Mouse (Mus musculus) granulocyte monocyte progenitor cell, adult 5-6 weeks (primary cell): ENCODE results near the gene Tmem108. TPM values are rescaled to one million over a fixed set of nuclear protein-coding genes. Genes with fewer than 3 reads are reported as not detected.

Source experiments
- ATAC-seq: replicated peaks from 2 replicates; pipeline ENCODE4 v1.8.0; 2016; ENCODE audit warnings: mild to moderate bottlenecking, moderate TSS enrichment, inconsistent platforms; ENCODE audit not compliant: poor library complexity, severe bottlenecking
- total RNA-seq, 2 experiments: library from RNA; stranded (forward) in 1 of 2; stranded (reverse) in 1 of 2; fragments of 200-712, 200-1000 nt in 1 of 2; fragments of >200 nt in 1 of 2; fragmentation: Nextera tagmentation in 1 of 2; gene quantifications; 2 replicates each; pipeline ENCODE4 v1.2.3; 2014 to 2017

Tmem108 gene
- total RNA-seq, 2 experiments from 2014 or later: 0.15 to 0.77 TPM

DNA sequence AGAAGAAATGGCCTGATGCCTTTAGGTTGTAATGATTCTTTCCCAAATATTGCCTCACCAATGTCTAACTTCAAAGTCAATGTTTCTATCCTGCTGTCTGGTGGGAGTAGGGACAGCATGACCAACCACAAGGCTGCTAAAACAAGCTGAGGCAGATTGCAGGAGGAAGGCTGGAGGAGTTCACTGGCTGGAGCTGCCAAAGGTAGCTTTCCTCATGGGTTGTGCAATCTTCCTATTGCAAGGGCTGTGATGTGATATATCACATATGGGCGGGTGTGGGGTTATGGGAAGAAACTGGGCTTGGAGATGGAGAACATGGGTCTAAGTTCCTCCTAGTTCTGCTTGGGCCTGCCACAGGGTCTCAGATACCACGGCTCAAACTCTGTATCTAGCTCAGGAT lies 163.8 kb downstream of the Tmem108 start:
- peak; percentile 84 for ATAC-seq

DNA sequence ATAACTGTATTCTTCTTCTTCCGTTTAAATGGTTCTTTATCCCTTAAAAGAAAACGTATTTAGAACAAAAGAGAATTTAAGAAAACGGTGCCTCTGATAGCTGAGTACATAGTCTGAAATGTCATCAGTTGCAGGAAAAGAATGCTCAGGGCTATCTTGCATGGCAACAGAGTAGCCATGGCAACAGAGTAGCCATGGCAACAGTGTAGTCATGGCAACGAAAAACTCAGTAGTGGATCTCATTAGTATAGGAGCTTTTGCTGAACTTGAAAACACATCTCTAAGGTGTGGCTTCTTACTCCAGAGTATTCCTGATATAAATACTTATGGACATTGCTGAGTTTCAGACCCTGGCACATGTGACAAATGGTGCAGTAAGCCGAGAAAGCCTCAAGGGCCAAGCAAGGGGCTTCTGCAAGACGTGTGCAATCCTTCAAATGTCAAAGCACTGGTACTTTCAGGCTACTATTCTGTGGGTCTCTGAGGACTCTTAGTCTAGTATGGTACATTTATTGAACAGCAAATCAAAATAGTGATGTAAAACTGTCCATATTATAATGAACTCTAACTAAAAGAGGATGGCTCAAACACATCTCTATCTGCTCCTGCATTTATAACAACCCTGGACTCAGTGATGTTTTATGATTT lies 166.3 kb downstream of the Tmem108 start:
- no peak for ATAC-seq

DNA sequence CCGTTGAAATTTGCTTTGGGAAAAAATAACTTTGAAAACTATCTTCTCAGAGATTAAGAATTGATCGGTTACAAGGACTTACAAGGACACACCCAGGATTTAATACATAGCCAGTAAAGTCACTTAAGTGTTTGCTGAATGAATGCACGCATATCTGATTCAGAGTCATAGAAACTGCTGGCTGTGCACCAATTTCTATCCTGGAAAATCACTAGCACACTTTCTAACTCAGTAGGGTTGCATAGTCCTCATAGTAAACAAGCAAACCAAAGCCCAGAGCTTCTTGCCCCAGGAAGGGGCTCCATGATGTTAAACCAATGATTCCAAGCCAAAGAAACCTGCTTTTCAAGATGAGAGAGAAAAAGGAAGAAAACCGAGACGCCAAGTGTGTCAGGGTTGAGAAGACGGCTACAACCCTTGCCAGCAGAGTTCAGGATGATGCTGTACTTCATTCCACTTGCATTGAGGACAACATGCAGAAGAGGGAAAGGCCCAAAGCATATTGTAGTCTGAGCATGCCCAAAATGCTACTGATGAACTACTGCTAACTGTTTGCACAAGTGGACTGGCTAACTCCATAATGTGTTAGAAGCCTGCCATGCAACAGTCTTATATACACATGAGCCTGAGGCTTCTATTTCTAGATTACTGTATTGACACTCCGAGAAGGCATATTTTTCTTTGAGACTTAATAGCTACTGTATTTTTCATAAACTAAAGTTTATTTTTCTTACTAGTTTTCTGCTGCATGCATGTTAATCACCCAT lies 167.0 kb downstream of the Tmem108 start:
- ATAC-seq: no peak

- ATAC-seq: no peak
These were observed 168.6 kb downstream of the Tmem108 start for GRCm38 (mm10) chr9:103593079-103593478.

DNA sequence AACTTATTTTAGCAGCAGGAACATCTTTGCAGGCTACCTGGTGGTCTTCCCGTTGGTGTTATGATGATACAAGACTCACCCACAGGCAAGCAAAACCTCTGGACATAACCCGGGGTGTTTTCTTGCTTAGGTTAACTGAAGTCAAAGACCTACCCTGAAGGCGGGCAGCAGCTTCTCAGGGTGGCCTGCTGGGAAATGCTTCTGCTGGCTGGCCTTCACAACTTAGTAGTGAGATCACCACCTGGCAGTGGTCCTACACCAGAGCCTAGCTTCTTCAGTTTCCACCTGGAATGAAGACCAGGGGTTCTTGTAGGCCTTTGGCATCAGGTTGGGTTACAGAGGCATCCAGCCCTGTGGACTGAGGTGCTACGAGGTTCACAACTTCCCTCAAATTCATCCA lies 169.7 kb downstream of the Tmem108 start:
- ATAC-seq: no peak

DNA sequence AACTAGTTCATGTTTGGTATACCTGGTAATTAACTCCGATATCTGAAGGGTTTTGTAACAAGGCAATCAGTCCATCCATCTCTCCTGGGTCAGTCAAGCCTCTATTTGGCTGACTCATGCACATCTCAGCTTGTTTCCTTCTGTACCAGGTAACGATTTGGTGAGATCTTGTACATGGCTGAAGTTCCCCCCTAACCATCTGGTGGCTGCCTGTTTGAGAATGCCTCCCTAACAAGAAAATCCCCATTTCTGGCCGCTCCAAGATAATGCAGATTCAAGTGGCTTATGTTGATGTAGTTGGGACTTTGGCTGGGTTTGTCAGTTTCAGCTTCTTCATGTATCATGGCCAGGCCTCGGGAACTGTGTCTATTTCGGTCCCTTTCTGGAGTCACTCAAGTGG lies 170.8 kb downstream of the Tmem108 start:
- no peak for ATAC-seq

GRCm38 (mm10) chr9:103584865-103585264 lies 176.8 kb downstream of the Tmem108 start:
- no peak for ATAC-seq

DNA sequence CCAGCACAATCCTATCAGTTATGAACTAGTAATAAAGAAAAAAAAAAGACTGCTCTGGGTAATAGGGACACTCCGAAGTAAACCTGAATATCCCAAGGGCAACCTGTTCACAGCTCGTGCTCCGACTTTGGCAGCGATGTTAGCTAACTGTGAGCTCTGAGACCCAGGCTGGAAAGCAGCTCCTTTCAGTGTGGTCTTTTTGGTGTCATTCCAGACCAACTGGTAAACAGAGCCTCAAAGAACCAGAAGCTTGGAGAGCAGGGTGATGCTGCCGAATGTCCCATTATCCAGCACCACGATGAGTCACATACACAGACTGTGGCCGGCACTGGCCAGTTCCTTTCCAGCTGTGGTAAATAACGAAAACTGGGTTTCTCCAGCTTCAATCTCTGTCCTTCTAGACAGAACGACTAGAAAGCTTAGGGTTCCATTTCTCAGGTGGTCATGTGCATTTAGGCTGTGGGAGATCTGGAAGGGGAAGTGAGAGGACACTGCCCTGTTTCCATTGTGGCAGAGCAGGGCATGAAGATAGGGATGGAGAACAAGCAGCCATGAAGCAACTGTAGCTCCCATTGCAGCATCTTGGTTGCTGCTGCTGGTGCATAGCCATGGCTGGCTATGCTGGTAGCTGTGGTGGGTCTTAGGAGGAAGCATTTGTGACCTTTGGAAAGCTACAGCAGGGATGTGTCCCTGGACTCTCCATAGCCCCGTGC lies 179.2 kb downstream of the Tmem108 start:
- ATAC-seq: peak; percentile 69

DNA sequence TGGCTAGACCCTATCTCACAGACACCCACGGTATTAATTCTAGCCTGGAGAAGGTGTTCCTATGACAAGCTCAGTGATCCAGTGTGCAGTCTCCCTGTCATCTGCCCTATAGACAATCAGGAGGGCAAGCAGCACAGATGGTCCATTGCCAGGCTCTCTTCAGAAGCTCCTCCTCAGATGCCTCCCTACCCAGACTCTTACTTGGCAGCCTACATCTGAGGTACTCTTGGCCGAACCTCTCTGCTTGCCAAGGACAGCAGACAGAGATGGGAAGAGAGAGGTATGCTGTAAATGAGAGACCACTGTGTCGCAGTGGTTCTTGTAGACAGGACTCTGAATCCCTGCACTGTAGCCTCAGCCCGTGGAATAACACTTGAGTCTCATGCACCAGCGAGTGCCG lies 181.0 kb downstream of the Tmem108 start:
- no peak for ATAC-seq

DNA sequence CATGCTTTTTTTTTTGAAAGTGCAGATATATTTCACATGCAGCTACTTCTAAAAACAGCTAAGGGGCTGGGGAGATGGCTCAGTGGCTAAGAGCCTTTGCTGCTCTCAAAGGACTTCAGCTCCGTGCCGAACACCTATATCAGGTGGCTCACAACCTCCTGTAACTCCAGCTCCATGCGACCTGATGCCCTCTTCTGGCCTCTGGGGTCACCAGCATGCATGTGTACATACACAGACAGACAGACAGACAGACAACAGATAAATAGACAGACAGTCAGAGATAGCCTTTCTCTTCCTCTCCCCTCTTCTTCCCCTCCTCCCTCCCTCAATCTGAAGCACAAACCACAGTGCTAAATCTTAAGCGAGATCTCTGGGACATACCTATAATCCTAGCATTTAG lies 181.5 kb downstream of the Tmem108 start:
- no peak for ATAC-seq

DNA sequence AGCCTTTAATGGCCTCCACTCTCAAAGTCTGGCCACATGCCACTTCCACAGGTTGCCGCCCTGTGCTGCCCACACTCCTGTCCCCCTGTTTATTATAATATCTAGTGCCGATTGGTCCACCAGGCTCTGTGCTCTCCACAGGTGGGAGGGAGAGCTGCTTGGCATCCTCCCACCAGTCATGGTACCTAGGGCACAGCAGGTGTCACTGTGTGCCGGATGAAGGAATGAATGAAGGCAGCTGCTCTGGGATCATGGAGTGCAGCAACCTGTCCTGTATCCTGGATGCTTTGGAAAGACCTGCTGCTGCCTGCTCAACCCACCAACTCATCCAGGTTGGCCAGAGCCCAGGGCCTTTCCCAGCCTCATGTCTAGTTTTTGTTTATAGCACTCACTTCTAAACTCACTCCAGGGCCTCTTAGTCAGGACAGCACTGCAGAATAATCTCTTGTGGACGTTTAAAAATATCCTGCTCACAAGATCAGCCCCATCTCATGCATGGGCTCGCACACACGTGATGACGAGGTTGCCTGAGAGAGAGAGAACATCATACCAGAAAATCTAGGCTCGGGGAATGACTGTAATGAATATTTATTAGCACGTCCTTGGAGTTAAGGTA lies 182.1 kb downstream of the Tmem108 start:
- ATAC-seq: no peak

GRCm38 (mm10) chr9:103577731-103578130 lies 183.9 kb downstream of the Tmem108 start:
- ATAC-seq: no peak

DNA sequence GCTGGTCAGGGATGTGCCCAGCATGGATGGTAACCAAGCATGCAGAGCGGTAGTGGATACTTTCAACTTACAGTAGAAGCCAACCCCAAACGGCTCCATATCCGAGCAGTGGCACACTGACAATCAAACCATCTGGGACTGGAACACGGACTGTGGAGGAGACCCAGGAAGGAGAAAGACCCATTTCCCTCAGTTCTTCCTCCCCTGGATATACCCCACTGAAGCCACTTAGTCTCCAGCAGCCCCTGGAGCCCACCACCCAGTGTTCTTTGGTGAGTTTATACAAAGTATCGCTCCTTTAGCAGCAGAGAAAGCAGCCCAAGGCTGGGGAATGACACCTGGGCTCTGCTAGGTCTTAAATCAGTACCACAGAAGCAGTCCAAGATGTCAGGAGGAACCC lies 184.5 kb downstream of the Tmem108 start:
- no peak for ATAC-seq

DNA sequence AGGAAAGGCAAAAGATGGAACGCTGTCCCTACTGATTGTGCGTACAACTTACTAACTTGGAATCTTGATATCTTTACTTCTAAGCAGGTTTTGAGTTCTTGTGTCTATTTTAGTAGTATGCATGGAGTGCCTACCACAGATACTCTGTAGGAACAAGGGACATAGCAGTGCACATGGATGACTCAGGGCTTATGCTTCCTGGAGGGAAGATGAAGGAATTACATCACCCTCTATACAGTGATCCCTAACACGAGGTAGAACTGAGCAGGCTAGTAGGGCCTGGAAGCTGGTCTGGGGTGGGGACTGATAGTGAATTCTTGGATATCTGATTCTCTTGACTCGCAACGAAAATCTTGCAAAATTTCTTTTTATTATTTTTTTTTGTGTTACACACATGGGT lies 185.7 kb downstream of the Tmem108 start:
- no peak for ATAC-seq

- no peak for ATAC-seq
These were observed 187.5 kb downstream of the Tmem108 start for GRCm38 (mm10) chr9:103573994-103574750.

DNA sequence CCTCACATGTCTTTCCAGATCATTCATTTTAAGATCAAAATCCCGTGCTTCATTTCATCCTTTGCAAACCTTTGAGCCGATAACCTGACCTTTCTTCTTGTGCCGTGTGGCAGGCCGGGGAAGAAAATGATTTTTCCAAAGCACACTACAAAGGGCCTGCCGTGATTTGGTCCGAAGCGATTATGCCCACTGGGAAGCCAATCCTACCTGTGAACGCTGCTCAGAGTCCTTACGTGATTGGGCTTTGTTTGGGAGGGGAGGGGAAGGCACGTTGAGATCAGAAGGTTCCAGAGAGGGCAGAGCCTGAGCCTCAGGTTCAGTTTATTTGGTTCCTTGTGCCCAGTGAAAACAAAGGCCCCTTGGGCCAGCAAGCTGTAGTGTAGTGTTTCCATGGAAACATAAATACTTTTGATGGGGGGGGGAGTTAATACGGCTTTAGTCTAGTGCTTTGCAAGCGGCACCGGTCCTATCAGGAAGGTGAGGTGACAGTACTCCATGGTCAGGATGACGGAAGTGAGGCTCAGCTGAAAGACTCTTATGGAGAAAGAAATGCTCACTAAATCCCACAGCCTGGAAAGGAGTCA lies 191.4 kb downstream of the Tmem108 start:
- no peak for ATAC-seq

DNA sequence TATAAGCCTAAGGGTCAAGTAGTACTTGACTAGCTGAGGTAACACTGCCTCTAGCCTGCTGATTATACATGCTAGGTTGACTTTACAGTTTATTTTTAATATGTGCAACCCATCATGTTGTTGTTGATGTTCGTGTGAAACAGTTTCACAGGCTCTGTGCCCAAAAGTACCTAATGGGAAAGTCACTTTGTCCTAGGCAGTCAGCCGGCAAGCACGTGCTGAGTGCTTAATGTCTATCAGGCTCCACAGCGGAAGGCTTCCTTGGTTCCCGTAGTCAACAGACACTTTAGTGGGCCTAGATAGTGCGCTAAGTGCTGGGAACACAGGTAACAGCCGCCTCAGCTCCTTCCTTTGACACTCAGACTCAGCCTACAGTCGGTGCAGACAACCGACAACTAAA lies 192.7 kb downstream of the Tmem108 start:
- no peak for ATAC-seq

- no peak for ATAC-seq
These were observed 196.5 kb downstream of the Tmem108 start for GRCm38 (mm10) chr9:103565186-103565585.

DNA sequence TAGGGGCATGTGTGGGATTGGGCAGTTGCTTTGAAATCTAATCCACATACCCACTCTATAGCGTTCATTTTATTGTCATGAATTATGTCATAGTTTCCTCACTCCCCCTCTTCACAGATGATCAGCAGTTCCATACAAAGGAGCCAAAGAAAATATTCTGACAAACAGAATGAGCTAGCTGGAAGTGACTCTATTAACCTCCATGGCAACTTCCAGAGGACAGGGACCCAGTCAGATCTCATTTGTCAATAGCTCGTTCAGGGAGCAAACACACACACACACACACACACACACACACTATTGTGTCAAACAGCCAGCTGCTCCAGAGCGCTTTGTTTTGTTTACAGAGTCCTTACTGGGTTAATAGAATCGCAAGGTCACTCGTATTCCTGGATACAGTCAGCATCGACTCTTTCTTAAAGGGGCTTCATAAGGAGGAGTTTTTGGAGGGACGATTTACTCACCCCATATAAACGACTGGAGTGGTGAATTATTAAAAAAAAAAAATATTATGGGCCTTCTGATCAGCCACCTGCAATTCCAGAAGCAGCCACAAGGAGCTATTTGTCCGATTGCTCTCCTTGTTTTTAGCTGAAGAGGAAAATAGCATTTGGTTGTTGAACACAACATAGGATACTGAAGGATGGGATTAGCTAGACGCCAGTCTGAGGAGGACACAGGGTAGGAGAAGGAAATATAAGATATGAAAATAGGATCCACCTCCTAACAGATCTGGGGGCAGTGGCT lies 197.6 kb downstream of the Tmem108 start:
- 0 out of 2 replicates have a peak, but pooled peaks have one; percentile 39 for ATAC-seq
